ENCODE assay signal across 8 mouse cellular contexts in genomic region chr2:153475114-153476112, GRCm38 (mm10). TPM values are rescaled to one million over a fixed set of nuclear protein-coding genes. Genes with fewer than 3 reads are reported as not detected.
DNase-seq lines count a peak whose midpoint lies in the region; ATAC-seq and TF ChIP-seq lines count a peak whose summit lies in the region.

No protein-coding gene starts in this region.

- no peaks in the 10 kb centered on the region for H3K36me3 ChIP-seq in heart, embryonic 13.5 days
- no peaks in the 10 kb centered on the region for H3K36me3 ChIP-seq in limb, embryonic 12.5 days

- H3K4me3 ChIP-seq in left cerebral cortex, adult 2 months: no peak overlapping the region
- no peak overlapping the region for H3K4me3 ChIP-seq in heart, embryonic 13.5 days
- no peak overlapping the region for H3K4me3 ChIP-seq in limb, embryonic 12.5 days (replicated peaks)

- TF ChIP-seq CTCF in left cerebral cortex, adult 2 months (IDR thresholded peaks at IDR 0.05): no peak

- no peaks in the 10 kb centered on the region for H3K9me3 ChIP-seq in heart, embryonic 13.5 days
- H3K9me3 ChIP-seq in limb, embryonic 12.5 days: no peaks in the 10 kb centered on the region

- peaks cover 66% of the 10 kb centered on the region for H3K4me1 ChIP-seq in heart, embryonic 13.5 days
- H3K4me1 ChIP-seq in limb, embryonic 12.5 days (replicated peaks): peaks cover 30% of the 10 kb centered on the region

- peak overlapping the region; percentile 30; the same call in 1 of the 2 replicates for H3K27ac ChIP-seq in left cerebral cortex, adult 2 months
- H3K27ac ChIP-seq in heart, embryonic 13.5 days (replicated peaks): peak overlapping the region; percentile 93
- H3K27ac ChIP-seq in limb, embryonic 12.5 days: peak overlapping the region; percentile 66

- ATAC-seq in heart, embryonic 13.5 days (ENCODE audit: extremely low read depth, insufficient number of reproducible peaks, low FRiP score, low TSS enrichment): peak; percentile 60; the same call in 1 of the 2 replicates
- 0 out of 2 replicates have a peak, but pooled peaks have one; percentile 9 for ATAC-seq in limb, embryonic 12.5 days (ENCODE audit: insufficient number of reproducible peaks, insufficient read depth, low FRiP score, low TSS enrichment, low read depth)
- ATAC-seq in erythroblast, adult 5-6 weeks (replicated peaks; ENCODE audit: low FRiP score, poor library complexity, severe bottlenecking): no peak
- ATAC-seq in inflammation-experienced regulatory T-cells, adult 6 months: no peak

- peak in 1 of 2 experiments; percentile 49 for DNase-seq in left cerebral cortex, adult 2 months (ENCODE audit: extremely low spot score in 1 of 2, low spot score in 2 of 2)
- DNase-seq in left cerebral cortex, postnatal 25 days (ENCODE audit: low spot score in 2 of 2): no peak
- DNase-seq in adrenal gland, postnatal 25 days: peak; percentile 54
- DNase-seq in layer of hippocampus, postnatal 14 days (ENCODE audit: low spot score in 2 of 2): no peak

- 13% methylated on average over 4 of the region's 4 CpGs for WGBS in heart, embryonic 13.5 days
- 47% methylated on average over 4 of the region's 4 CpGs for WGBS in limb, embryonic 12.5 days

- H3K9ac ChIP-seq in heart, embryonic 13.5 days: peak overlapping the region; percentile 55
- no peak overlapping the region; the same call in 1 of the 2 replicates for H3K9ac ChIP-seq in limb, embryonic 12.5 days (replicated peaks)

- H3K4me2 ChIP-seq in heart, embryonic 13.5 days: peak overlapping the region; percentile 26
- H3K4me2 ChIP-seq in limb, embryonic 12.5 days: no peak overlapping the region

- no peaks in the 10 kb centered on the region for H3K27me3 ChIP-seq in heart, embryonic 13.5 days (replicated peaks)
- peaks cover 6% of the 10 kb centered on the region for H3K27me3 ChIP-seq in limb, embryonic 12.5 days

- intact Hi-C loops in left cerebral cortex, adult 2 months (cut with DNase I): no loop called here
- intact Hi-C loops in left cerebral cortex, postnatal 25 days (cut with DNase I): no loop called here

RNA-seq across cellular contexts. Expression of gene 4930404H24Rik, which starts 17.2 kb away (rescaled TPM):
- total RNA-seq in left cerebral cortex, adult 2 months (2021): not detected
- not detected for total RNA-seq in left cerebral cortex, postnatal 25 days (2021)
- total RNA-seq in adrenal gland, postnatal 25 days (2021): not detected in 2 replicates
- not detected in 2 replicates for polyA plus RNA-seq in heart, embryonic 13.5 days (2015; fragmentation: Nextera tagmentation; extraction: Ambion mirVana)
- not detected in 2 replicates for polyA plus RNA-seq in limb, embryonic 12.5 days (2016; fragmentation: Nextera tagmentation; extraction: Ambion mirVana)
- 7.1 TPM in 1 of 2 replicates, not detected in the other for total RNA-seq in erythroblast, adult 5-6 weeks (2015; ENCODE audit: low replicate concordance)
- not detected in 2 replicates for total RNA-seq in erythroblast, adult 5-6 weeks (2017; ENCODE audit: low replicate concordance)
- not detected for polyA plus RNA-seq in inflammation-experienced regulatory T-cells, adult 6 months (2017; shearing (Covaris generic))
- total RNA-seq in layer of hippocampus, postnatal 14 days (2021): not detected

RNA-seq across cellular contexts. Expression of gene Nol4l, which starts 54.4 kb away (rescaled TPM):
- total RNA-seq in left cerebral cortex, adult 2 months (2021): 10 to 100 TPM; 45.0 to 51.3 TPM
- total RNA-seq in left cerebral cortex, postnatal 25 days (2021): 10 to 100 TPM; 45.0 to 48.4 TPM
- 12.7 and 16.1 TPM in 2 replicates for total RNA-seq in adrenal gland, postnatal 25 days (2021)
- polyA plus RNA-seq in heart, embryonic 13.5 days (2015; fragmentation: Nextera tagmentation; extraction: Ambion mirVana): 10.5 and 11.0 TPM in 2 replicates
- 12.5 and 12.6 TPM in 2 replicates for polyA plus RNA-seq in limb, embryonic 12.5 days (2016; fragmentation: Nextera tagmentation; extraction: Ambion mirVana)
- total RNA-seq in erythroblast, adult 5-6 weeks (2015; ENCODE audit: low replicate concordance): 2.7 and 6.1 TPM in 2 replicates
- total RNA-seq in erythroblast, adult 5-6 weeks (2017; ENCODE audit: low replicate concordance): 1.8 and 4.3 TPM in 2 replicates
- polyA plus RNA-seq in inflammation-experienced regulatory T-cells, adult 6 months (2017; shearing (Covaris generic)): 1 to 10 TPM; 2.4 to 3.9 (median 2.4) TPM
- total RNA-seq in layer of hippocampus, postnatal 14 days (2021): 10 to 100 TPM; 55.6 to 60.1 TPM

Comparison
In these comparisons a context has a peak if more than half of its experiments do, and no peak if none do; other contexts are left out.
1. H3K27ac ChIP-seq: peak in every context shown above with its lines; median percentile 93 in heart, embryonic 13.5 days; 66 in limb, embryonic 12.5 days; 30 in left cerebral cortex, adult 2 months.
2. ATAC-seq: peak in heart, embryonic 13.5 days (single experiment) and limb, embryonic 12.5 days (single experiment); none in erythroblast, adult 5-6 weeks (single experiment) and inflammation-experienced regulatory T-cells, adult 6 months (single experiment).